Mouse (Mus musculus) lung, adult 2 months (tissue): ENCODE measurements around the gene Cul9. TPM values are rescaled to one million over a fixed set of nuclear protein-coding genes. Genes with fewer than 3 reads are reported as not detected.
A peak's percentile ranks its signal among the peaks of the same experiment; 100 is the strongest.

Experiments
- DNase-seq: peaks from one replicate; pipeline ENCODE4 v3.0.0; 2022
- H3K4me1 ChIP-seq: fragments of 200-500 bp; 2 replicates; pipeline ENCODE4 v1.6.1; 2011; ENCODE audit warnings: low read length; ENCODE audit not compliant: control insufficient read depth, insufficient read depth
- H3K4me3 ChIP-seq: fragments of 200-500 bp; replicated peaks from 2 replicates; pipeline ENCODE3; 2011; ENCODE audit warnings: low read depth, mild to moderate bottlenecking, control low read depth, low read length; ENCODE audit errors: extremely low read depth
- CTCF ChIP-seq: fragments of 200-500 bp; IDR thresholded peaks from 2 replicates; pipeline ENCODE4 v1.5.1; 2011; ENCODE audit warnings: mild to moderate bottlenecking, low read length, control low read depth; ENCODE audit not compliant: insufficient read depth
- POLR2A ChIP-seq: fragments of 200-500 bp; IDR thresholded peaks from 2 replicates; pipeline ENCODE4 v1.6.1; 2011; ENCODE audit warnings: low read depth, mild to moderate bottlenecking, control low read depth, low read length, borderline replicate concordance; ENCODE audit errors: extremely low read depth
- WGBS: fragments of 180-500 bp; shearing (Covaris S2); methylation state at CpG from one replicate; pipeline ENCODE4 v1.1.7; 2018; 5-methylcytosine and 5-hydroxymethylcytosine counted together
- polyA plus RNA-seq: library from polyadenylated mRNA; depleted of rRNA; stranded (reverse); fragments of >200 nt; gene quantifications from 2 replicates; pipeline ENCODE4 v1.2.3, GENCODE M21; 2012

Gene Cul9
- polyA plus RNA-seq, 1 experiment, result 27.5 TPM

- TF ChIP-seq POLR2A, result no peak
- TF ChIP-seq CTCF, result no peak
- WGBS, result 1% methylated on average over 75 of the region's 75 CpGs
- H3K4me1 ChIP-seq, result peaks cover 12% of the 10 kb centered on the region
- peak overlapping the region; percentile 79 for H3K4me3 ChIP-seq
- peak; percentile 70 for DNase-seq
Measured at GRCm38 (mm10) chr17:46554977-46555672, 8.9 kb upstream of the Cul9 start.

GRCm38 (mm10) chr17:46554646-46554976 lies 8.4 kb upstream of the Cul9 start:
- WGBS, result under 1% methylated on average over 11 of the region's 11 CpGs
- DNase-seq, result peak; percentile 50
- no peak for TF ChIP-seq CTCF
- peak; percentile 10; the same call in 1 of the 2 replicates for TF ChIP-seq POLR2A
- H3K4me1 ChIP-seq, result peaks cover 12% of the 10 kb centered on the region
- peak overlapping the region; percentile 79 for H3K4me3 ChIP-seq

DNA sequence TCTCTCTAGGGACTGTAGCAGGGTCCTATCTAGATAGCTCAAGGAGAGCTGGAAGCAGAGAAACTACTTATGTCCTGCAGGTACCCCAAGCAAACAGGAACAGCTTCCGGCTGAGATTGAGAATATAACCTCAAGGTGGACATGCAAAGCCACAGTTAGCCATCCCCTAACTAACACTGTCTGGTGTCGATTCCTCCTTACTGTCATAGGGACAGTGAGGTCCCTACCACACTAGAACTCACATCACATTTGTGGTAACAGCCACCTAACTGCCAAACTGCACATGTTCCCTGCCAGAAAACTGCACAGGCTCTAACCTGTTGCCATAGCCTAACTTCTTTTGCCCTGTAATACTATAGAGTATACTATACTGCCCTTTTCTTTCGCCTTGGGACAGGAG lies 7.7 kb upstream of the Cul9 start:
- 51% methylated on average over 3 of the region's 3 CpGs for WGBS
- Histone ChIP-seq H3K4me1 (peaks cover 12% of the 10 kb centered on the region), H3K4me3 (no peak overlapping the region)
- TF ChIP-seq CTCF (no peak), POLR2A (no peak)
- no peak for DNase-seq

DNA sequence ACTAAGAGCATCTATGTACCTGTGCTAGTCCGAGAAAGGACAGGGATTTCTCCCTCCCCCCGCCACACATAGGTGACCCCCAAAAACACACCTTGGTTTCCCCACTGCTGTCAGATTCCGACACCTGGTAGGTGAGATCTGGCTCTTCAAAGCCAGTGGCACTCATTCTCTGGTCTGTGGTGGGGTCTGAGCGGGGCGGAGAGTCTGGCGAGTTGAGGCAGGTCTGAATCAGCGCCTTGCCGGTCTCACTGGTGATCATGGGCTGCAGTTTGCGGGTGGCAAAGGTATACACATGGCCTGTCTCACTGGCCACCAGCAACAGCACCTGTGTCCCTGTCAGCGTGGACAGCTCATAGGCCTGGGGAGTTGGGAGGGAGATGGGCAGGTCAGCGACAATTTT lies 7.3 kb upstream of the Cul9 start:
- no peak for DNase-seq
- Histone ChIP-seq H3K4me3 (peak overlapping the region; percentile 12), H3K4me1 (peaks cover 12% of the 10 kb centered on the region)
- TF ChIP-seq CTCF (no peak), POLR2A (no peak)
- WGBS, result 56% methylated on average over 11 of the region's 11 CpGs

- Histone ChIP-seq H3K4me3 (peak overlapping the region; percentile 67), H3K4me1 (peaks cover 12% of the 10 kb centered on the region)
- 9% methylated on average over 24 of the region's 24 CpGs for WGBS
- TF ChIP-seq POLR2A (peak; percentile 56; the same call in 1 of the 2 replicates), CTCF (no peak)
- peak; percentile 93 for DNase-seq
Measured at GRCm38 (mm10) chr17:46552841-46553423, 6.7 kb upstream of the Cul9 start.

DNA sequence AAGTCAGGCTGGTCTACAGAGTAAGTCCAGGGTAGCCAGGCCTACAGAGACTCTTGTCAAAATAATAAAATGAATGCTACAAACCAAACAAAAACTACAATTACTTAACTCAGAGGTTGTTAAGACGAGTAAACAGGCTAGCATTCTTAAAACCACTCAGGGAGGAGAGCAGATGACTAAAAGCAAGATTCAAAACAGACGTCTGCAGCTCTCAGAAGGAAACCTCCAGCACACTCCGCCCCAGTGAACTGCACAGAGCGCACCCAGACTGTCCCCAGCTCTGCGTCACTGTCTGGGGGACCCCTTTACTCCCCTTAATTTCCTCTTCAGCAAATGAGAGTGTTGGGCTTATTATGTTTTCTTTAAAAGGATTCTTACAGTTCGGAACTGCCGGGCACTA lies 6.0 kb upstream of the Cul9 start:
- TF ChIP-seq POLR2A (no peak), CTCF (no peak)
- WGBS, result 72% methylated on average over 7 of the region's 7 CpGs
- no peak for DNase-seq
- Histone ChIP-seq H3K4me1 (peaks cover 12% of the 10 kb centered on the region), H3K4me3 (no peak overlapping the region)

DNA sequence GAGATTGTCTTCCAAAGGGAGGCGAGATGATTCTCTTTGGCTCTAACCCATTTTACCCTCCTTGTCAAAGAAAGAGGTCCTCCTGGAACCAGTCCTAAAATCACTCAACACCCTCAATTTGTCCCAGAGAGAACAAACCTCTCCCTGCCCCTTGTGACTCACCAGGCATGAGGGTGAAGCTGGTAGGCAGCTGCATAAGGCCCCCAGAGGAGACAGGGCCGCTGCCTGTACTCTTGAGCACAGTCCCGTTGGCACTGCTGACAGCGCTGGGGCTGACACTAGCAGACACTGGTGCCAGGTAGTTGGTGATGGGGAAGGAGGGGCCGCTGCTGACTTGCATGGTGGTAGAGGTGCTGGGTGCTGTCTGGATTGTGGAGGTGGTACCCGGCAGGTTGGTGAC lies 5.2 kb upstream of the Cul9 start:
- TF ChIP-seq POLR2A, result no peak
- no peak for TF ChIP-seq CTCF
- no peak overlapping the region for H3K4me3 ChIP-seq
- no peak for DNase-seq
- 82% methylated on average over 6 of the region's 6 CpGs for whole genome bisulfite sequencing
- peaks cover 13% of the 10 kb centered on the region for H3K4me1 ChIP-seq

DNA sequence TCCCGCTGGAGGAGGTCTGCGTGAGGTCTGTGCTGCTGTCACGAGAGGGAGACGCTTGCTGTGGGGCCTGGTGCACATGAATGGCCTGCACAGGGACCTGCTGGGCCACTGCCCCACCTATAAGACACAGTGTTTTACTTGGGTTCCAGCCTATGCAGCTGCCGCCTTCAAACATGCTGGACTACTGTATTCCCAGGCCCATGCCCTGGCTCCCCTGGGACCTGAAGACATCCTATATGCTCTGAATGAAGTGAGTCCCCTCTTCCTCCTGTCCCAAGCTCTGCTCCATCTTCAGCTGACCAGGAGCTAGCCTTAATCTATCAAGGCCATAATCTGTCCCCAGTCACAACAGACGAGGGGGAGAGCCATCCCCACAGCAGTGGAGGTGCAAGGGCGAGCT lies 4.7 kb upstream of the Cul9 start:
- DNase-seq, result no peak
- no peak for TF ChIP-seq POLR2A
- no peak for TF ChIP-seq CTCF
- 84% methylated on average over 7 of the region's 7 CpGs for WGBS
- no peak overlapping the region for H3K4me3 ChIP-seq
- peaks cover 14% of the 10 kb centered on the region for H3K4me1 ChIP-seq

DNA sequence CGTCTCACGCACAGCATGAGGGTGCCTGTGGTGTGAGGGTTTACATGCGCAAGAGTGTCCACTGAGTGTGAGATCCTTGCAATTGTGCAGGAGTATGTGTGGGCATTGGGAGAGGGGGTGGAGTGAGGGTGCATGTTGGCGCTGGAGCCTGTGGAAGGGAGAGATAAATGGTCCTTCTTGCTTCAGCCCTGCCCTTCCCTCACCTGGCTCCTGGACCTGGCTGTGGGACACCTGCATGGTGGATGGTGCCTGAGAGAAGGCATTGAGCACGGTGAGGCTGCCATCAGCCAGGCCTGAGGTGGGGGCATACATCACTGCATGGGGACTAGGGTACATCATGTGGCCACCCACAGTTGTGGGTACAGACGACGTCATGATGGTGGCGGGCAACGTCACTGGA lies 3.5 kb upstream of the Cul9 start:
- H3K4me1 ChIP-seq, result peaks cover 15% of the 10 kb centered on the region
- no peak overlapping the region for H3K4me3 ChIP-seq
- 89% methylated on average over 9 of the region's 9 CpGs for WGBS
- TF ChIP-seq CTCF, result no peak
- no peak for TF ChIP-seq POLR2A
- no peak for DNase-seq

- peaks cover 14% of the 10 kb centered on the region for H3K4me1 ChIP-seq
- peak; percentile 27 for DNase-seq
- no peak overlapping the region for H3K4me3 ChIP-seq
- TF ChIP-seq POLR2A (no peak), CTCF (peak; percentile 44)
- 44% methylated on average over 8 of the region's 8 CpGs for WGBS
Measured at GRCm38 (mm10) chr17:46549193-46549592, 3.0 kb upstream of the Cul9 start.
